Mouse (Mus musculus) liver, adult 2 months (tissue): Measurements from ENCODE around the gene Hadhb.

Source experiments
- CTCF ChIP-seq: fragments of 200-500 bp; IDR thresholded peaks from 2 replicates; pipeline ENCODE4 v1.5.1; 2011; ENCODE audit warnings: low read depth, low read length, control low read depth
- POLR2A ChIP-seq: fragments of 200-500 bp; IDR thresholded peaks from 2 replicates; pipeline ENCODE4 v1.6.1; 2011; ENCODE audit warnings: low read length, control low read depth; ENCODE audit not compliant: insufficient read depth; ENCODE audit errors: extremely low read depth

DNA sequence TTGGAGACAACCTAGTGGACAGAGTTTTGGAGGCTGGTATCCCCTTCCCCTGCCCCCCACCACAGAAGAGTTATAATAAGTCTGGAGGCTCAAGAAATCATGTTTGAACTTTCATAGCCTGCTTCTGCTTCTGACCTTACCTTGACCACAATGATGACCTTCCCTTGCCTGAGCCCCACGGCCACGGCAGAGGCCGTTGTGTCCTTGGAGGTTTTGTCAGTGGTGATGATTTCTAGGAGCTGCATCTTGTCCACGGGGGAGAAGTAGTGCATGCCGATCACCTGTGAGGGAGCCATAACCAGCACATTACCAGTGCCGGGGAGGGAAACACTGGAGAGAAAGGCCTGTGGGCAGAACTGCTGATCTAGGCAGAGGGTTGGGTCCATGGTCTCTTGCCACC, 32.6 kb upstream of the Hadhb start:
- TF ChIP-seq CTCF: no peak
- TF ChIP-seq POLR2A: no peak
